ENCODE assay signal across 13 mouse cellular contexts in the genomic region with DNA sequence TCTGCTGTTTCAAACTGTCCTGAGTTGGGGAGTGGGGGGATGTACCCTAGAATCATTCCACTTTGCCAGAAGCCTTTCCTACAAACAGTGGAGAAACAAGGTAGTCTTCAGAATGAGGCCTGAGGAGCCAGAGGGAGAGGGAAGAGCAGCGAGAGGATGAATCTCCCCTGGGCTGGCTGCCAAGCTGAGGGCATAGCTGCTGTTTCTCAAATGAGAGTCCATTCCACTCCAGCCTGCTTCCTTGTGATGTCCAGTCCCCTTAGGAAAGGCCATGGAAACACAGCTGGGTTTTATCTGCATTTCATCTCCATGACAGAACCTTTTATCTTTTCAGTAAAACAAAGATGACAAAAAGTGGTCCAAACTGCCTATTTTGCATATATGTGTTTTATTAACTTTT.
DNase-seq lines count a peak whose midpoint lies in the region; ATAC-seq and TF ChIP-seq lines count a peak whose summit lies in the region.
"Had no signal": no experiment of that assay in that cellular context is flagged by ENCODE, and none has a peak within 500 bp of the region (broad histone marks: within the 10 kb centered on the region; RNA-seq: fewer than 3 reads in every experiment).

No protein-coding gene starts in this region.

- ATAC-seq in embryonic facial prominence, embryonic 14.5 days (ENCODE audit: low read depth), result no peak
- peak; percentile 71; the same call in 1 of the 2 replicates for ATAC-seq in lung, embryonic 14.5 days (ENCODE audit: insufficient read depth)
- ATAC-seq: CD4-positive, CD25-positive, alpha-beta regulatory T cell, adult 4 months had no signal

- H3K9ac ChIP-seq in embryonic facial prominence, embryonic 14.5 days (ENCODE audit: low read depth, low read length), result no peak overlapping the region
- H3K9ac ChIP-seq in lung, embryonic 14.5 days, result no peak overlapping the region
- H3K9ac ChIP-seq: hindbrain, embryonic 15.5 days had no signal

- TF ChIP-seq CTCF in lung, embryonic 14.5 days (IDR thresholded peaks at IDR 0.05; ENCODE audit: low read depth), result no peak
- no peak for TF ChIP-seq CTCF in lung, adult 2 months (IDR thresholded peaks at IDR 0.05; ENCODE audit: insufficient read depth, low read length)

- no peak for TF ChIP-seq POLR2A in lung, adult 2 months (IDR thresholded peaks at IDR 0.05; ENCODE audit: borderline replicate concordance, extremely low read depth, low read depth, low read length)

- H3K4me2 ChIP-seq in embryonic facial prominence, embryonic 14.5 days (ENCODE audit: low read depth, low read length), result no peak overlapping the region
- no peak overlapping the region for H3K4me2 ChIP-seq in lung, embryonic 14.5 days
- H3K4me2 ChIP-seq: hindbrain, embryonic 15.5 days had no signal

- no peaks in the 10 kb centered on the region for H3K9me3 ChIP-seq in embryonic facial prominence, embryonic 14.5 days (ENCODE audit: control insufficient read depth, low read length)
- no peaks in the 10 kb centered on the region for H3K9me3 ChIP-seq in embryonic facial prominence, embryonic 10.5 days
- H3K9me3 ChIP-seq in lung, embryonic 14.5 days (ENCODE audit: low read depth, low read length), result no peaks in the 10 kb centered on the region
- H3K9me3 ChIP-seq: hindbrain, embryonic 15.5 days had no signal

- no peak overlapping the region for H3K4me3 ChIP-seq in embryonic facial prominence, embryonic 14.5 days (ENCODE audit: low read depth, low read length)
- H3K4me3 ChIP-seq in embryonic facial prominence, embryonic 10.5 days, result no peak overlapping the region
- no peak overlapping the region for H3K4me3 ChIP-seq in lung, embryonic 14.5 days (ENCODE audit: low read depth, low read length)
- H3K4me3 ChIP-seq in lung, adult 2 months (replicated peaks; ENCODE audit: extremely low read depth, low read depth, low read length), result no peak overlapping the region
- H3K4me3 ChIP-seq: hindbrain, embryonic 15.5 days; myocyte had no signal

- WGBS in embryonic facial prominence, embryonic 14.5 days, result 16% methylated on average over 1 of the region's 1 CpGs
- 42% methylated on average over 1 of the region's 1 CpGs for WGBS in embryonic facial prominence, embryonic 10.5 days
- WGBS in lung, embryonic 14.5 days, result 9% methylated on average over 1 of the region's 1 CpGs
- WGBS in lung, adult 2 months, result 47% methylated on average over 1 of the region's 1 CpGs

- peaks cover 8% of the 10 kb centered on the region; the same call in 1 of the 2 replicates for H3K4me1 ChIP-seq in embryonic facial prominence, embryonic 14.5 days (ENCODE audit: control insufficient read depth, insufficient read depth, low read length)
- peaks cover 10% of the 10 kb centered on the region; the same call in 1 of the 2 replicates for H3K4me1 ChIP-seq in embryonic facial prominence, embryonic 10.5 days
- H3K4me1 ChIP-seq in lung, embryonic 14.5 days (ENCODE audit: insufficient read depth), result 0 out of 2 replicates have a peak, but pooled peaks cover 2% of the 10 kb centered on the region
- peaks cover 3% of the 10 kb centered on the region; the same call in 1 of the 2 replicates for H3K4me1 ChIP-seq in lung, adult 2 months (ENCODE audit: control insufficient read depth, insufficient read depth, low read length)

- H3K36me3 ChIP-seq in embryonic facial prominence, embryonic 14.5 days (ENCODE audit: control insufficient read depth, insufficient read depth, low read length), result no peaks in the 10 kb centered on the region
- H3K36me3 ChIP-seq in embryonic facial prominence, embryonic 10.5 days (replicated peaks), result no peaks in the 10 kb centered on the region
- H3K36me3 ChIP-seq in lung, embryonic 14.5 days (ENCODE audit: insufficient read depth), result no peaks in the 10 kb centered on the region
- H3K36me3 ChIP-seq: hindbrain, embryonic 15.5 days had no signal

- H3K27ac ChIP-seq in embryonic facial prominence, embryonic 14.5 days (replicated peaks; ENCODE audit: low read depth, low read length), result no peak overlapping the region
- H3K27ac ChIP-seq in embryonic facial prominence, embryonic 10.5 days (replicated peaks), result no peak overlapping the region
- no peak overlapping the region for H3K27ac ChIP-seq in lung, embryonic 14.5 days (ENCODE audit: low read depth)
- H3K27ac ChIP-seq: hindbrain, embryonic 15.5 days had no signal

- peak; percentile 60 for DNase-seq in embryonic facial prominence, embryonic 14.5 days (ENCODE audit: low spot score)
- DNase-seq in embryonic facial prominence, embryonic 10.5 days (ENCODE audit: low spot score), result no peak
- DNase-seq in lung, embryonic 14.5 days, result peak; percentile 85
- no peak for DNase-seq in lung, adult 2 months
- peak; percentile 80 for DNase-seq in MN1 (ENCODE audit: low spot score)
- peak; percentile 17 for DNase-seq in brain, adult 2 months (ENCODE audit: low read depth, low spot score)
- DNase-seq in retina, embryonic 14.5 days (ENCODE audit: low spot score), result no peak
- no peak for DNase-seq in layer of hippocampus, adult 9-11 months
- DNase-seq: liver; thymus, postnatal 14 days had no signal

- no peaks in the 10 kb centered on the region for H3K27me3 ChIP-seq in embryonic facial prominence, embryonic 14.5 days (replicated peaks; ENCODE audit: control insufficient read depth, insufficient read depth, low read length)
- no peaks in the 10 kb centered on the region for H3K27me3 ChIP-seq in embryonic facial prominence, embryonic 10.5 days (replicated peaks; ENCODE audit: low read depth, poor library complexity, severe bottlenecking)
- no peaks in the 10 kb centered on the region for H3K27me3 ChIP-seq in lung, embryonic 14.5 days (ENCODE audit: insufficient read depth, low read length)
- H3K27me3 ChIP-seq: hindbrain, embryonic 15.5 days had no signal

Comparison
In these comparisons a context has a peak if more than half of its experiments do, and no peak if none do; other contexts are left out.
1. DNase-seq: peak in embryonic facial prominence, embryonic 14.5 days (single experiment), lung, embryonic 14.5 days (single experiment), MN1 (single experiment) and brain, adult 2 months (single experiment); none in embryonic facial prominence, embryonic 10.5 days (single experiment), lung, adult 2 months (single experiment), retina, embryonic 14.5 days (single experiment) and layer of hippocampus, adult 9-11 months (single experiment).